Mouse (Mus musculus) yolk sac, embryonic 10.5 days (tissue): ENCODE data around the gene Grk5.
"Not testable (repeated sequence)": the region's sequence is repeated elsewhere in the genome, so short reads cannot be mapped to it uniquely, and the experiment has no call there.

Source experiments
- DNase-seq: peaks from one replicate; pipeline ENCODE4 v3.0.0-alpha.2; 2017; ENCODE audit warnings: low spot score

Gene Grk5

GRCm38 (mm10) chr19:60889714-60890315 lies at the start of gene Grk5:
Gene Grk5 (plus strand): TSS chr19:60889749.
- peak; percentile 92 for DNase-seq

DNA sequence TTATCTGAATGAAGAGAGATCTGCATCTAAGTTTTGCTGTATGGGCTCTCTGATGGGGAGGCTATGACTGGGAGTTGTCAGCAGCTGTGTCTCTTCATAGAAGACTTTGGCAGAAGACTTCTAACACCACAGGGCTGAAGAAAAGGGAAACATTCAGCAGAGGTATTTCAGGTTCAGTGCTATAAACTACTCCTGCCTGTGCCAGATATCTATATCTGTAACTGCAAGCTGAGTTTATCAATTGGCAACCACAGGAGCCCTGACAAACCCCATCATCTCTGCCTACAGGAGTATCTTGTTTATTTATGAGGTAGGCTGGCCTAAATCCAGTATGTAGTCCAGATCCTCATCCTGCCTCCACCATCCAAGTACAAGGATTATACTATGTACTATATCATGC lies 46.2 kb upstream of the Grk5 start:
- no peak for DNase-seq

DNA sequence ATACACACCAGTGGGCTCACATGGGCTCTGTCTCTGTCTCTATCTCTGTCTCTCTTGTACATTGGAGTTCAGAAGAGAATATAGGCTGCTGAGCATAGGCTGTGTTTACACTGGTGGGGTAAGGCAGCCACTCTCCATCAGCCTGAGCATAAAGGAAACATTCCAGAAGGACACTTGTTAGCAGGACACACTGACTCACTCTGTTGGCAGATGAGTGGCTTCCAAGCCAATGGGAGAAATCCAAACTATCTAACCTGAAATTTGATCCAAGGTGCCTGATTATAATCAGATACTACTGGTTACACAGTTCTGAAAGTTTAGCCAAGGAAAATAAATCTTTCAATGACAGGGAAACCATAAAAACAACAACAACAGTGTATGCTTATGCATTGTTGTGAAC lies 43.8 kb upstream of the Grk5 start:
- DNase-seq, result no peak

DNA sequence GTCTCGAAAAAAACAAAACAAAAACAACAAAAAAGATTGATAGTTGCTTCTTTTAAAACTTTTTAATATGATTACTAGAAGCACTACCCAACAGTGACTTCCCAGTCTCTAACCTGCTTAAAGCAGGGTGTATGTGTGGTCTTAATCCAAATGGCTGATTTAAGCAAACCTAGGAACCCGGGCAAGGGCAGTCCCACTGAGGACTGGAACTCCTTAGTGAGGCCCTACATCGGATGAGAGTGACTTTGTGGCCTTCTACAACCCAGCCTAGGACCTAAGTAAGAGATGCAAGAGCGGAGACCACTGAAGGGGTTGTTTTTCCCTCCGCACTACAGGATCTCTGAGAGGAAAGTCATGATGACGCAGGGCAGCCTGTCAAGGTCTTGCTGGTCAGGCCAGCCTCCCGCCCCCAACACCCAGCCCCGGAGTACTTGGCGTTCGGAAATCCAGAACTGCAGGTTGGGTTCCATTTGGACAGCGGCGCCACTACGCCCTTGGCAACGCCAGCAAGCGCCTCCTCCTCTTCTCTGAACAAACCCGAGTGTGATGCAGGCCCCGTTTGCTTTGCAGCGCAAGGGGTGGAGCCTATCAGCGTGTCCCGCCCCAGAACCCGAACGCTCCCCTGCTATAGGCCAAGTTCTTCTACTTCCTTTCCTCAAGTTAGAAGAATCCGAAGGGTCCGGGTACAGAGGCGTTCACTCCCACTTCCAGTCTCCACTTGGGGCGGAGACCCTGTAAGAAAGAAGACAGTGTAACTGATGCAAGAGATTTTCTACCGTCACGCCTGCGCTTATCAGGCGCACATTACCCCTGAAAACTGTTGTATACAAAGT lies 28.5 kb upstream of the Grk5 start, which contains the start of gene Sfxn4:
Gene Sfxn4 (minus strand): TSS at position 612 of the 833 bp plus-strand sequence.
- peak; percentile 93 for DNase-seq

DNA sequence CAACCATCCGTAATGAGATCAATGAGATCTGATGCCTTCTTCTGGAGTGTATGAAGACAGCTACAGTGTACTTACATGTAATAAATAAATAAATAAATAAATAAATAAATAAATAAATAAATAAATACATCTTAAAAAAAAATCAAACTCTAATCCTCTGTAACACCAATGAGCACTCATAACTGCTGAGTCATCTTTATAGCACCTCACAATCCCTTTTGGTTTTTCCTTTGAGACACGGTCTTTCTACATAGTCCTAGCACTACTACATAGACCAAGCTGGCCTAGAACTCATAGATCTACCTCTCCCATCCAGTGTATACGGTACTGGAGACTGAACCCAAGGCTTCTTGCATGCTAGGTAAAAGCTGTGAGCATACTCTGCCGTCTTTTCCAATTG lies 23.4 kb upstream of the Grk5 start:
- DNase-seq, result not testable (repeated sequence)

DNA sequence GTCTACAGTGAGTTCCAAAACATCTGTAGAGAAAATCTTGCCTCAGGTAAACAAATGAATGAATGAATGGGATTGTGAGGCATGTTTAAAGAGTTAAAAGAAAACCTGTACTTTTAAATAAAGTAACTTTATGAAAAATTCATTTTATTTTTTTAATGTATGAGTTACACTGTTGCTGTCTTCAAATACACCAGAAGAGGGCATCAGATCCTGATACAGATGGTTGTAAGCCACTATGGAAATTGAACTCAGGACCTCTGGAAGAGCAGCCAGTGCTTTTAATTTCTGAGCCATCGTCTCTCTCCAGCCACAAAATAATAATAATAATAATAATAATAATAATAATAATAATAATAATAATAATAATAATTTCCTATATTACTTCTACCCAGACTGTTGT lies 19.1 kb upstream of the Grk5 start:
- DNase-seq, result no peak

- DNase-seq, result no peak
Measured at GRCm38 (mm10) chr19:60871366-60871765, 18.2 kb upstream of the Grk5 start.

- no peak for DNase-seq
Measured at GRCm38 (mm10) chr19:60872272-60872671, 17.3 kb upstream of the Grk5 start.

DNA sequence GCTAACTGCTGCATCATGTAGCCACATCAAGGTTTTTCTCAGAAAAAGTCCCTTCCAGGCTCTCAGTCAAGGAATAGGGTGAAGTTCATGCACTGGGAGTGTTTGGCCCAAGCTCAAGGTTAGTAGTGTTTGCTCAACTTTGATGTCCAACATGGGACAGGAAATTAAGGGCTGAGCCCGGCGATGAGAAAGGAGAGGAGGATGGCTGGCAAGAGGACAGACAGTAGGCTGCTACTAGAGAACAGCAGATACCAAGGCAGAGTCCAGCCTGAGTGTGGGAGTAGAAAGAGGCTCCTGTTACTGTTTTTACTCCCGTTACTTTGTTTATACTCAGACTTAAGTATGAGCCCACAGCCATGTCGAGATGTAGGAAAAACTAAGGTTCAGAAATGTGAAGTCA lies 16.0 kb upstream of the Grk5 start:
- DNase-seq, result peak; percentile 25

- DNase-seq, result peak; percentile 97
Measured at GRCm38 (mm10) chr19:60874064-60874694, 15.4 kb upstream of the Grk5 start, which contains the start of gene Prdx3. Gene Prdx3 (minus strand): TSS chr19:60874556.

DNA sequence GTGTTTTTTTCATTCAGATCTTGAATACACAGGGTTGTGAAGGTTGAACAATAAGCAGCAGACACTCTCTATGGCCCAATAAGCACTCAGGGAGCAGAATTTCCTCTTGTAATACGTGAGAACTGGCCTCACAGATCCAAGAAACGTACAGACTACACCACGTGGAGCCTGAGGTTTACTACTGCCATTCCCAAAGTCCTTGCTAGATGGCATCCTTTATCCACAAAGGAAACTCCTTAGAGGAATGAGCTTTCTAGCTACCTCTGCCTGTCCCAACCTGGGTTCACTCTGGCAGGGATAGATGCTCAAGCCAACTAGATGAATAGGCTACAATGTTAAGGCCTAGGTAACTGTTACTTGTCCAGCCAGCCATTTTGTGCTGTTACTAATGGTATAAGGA lies 6.4 kb upstream of the Grk5 start:
- DNase-seq, result no peak

DNA sequence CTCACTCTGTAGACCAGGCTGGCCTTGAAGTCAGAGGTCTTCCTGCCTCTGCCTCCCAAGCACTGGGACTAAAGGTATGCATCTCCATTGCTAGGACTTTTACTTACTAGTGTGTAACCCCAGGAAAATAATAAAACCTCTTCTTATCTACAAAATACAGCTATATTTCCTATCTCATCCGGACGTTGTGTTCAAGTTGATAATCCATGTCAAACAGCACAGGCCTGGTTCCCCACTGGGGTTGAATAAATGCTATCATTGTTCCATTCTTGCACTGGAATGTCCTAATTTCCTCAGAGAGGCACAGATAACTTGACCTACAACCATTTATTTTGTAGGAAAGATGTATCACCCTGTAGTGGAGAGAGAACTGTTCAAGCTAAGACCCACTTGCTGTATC lies 1.9 kb upstream of the Grk5 start:
- DNase-seq, result no peak

GRCm38 (mm10) chr19:60889101-60889713 lies 342 bp upstream of the Grk5 start:
- DNase-seq, result peak; percentile 65

- DNase-seq, result no peak
Measured at GRCm38 (mm10) chr19:60890391-60891122, 1.0 kb downstream of the Grk5 start.

DNA sequence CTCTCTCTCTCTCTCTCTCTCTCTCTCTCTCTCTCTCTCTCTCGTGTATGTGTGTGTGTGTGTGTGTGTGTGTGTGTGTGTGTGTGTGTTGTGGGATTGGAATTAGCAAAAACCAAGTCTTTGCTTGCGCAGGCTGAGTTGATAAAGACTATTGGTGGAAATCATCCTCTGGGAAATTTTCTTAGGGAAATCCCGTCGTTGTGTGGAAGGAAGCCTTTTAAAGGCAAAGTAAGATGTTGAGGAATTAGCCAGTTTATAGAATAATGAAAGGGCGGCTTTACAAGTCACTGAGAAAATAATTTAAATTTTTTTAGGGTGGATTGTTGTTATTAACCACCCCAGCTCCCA lies 1.5 kb downstream of the Grk5 start:
- no peak for DNase-seq

DNA sequence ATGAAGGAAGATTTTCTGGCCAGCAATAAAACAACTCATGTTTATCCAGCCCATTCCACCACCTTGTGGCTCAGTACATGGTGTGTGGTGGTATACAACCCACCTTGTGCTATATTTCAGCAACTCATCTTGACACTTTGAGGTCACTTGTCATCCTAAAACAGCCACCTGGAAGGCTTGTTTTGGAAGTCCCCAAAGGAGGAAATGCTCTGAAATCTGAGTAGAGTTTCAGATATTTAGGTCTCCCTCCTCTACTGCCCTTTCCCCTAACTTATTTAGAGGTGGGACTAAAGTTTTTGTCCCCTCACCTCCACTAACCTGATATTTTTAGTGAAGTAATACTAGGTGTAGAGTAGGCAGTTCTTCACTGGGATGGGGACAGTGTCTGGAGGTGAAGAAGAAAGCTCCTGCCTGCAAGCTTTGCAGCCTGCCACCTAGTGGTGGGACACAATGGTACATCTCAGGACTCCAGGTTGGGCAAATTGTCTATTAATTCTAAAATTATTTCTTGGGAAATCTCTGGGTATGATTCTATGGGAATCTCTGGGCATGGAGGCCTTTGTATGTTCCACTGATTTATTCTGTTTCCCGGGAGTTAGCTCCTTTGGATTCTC lies 2.5 kb downstream of the Grk5 start:
- peak; percentile 32 for DNase-seq

DNA sequence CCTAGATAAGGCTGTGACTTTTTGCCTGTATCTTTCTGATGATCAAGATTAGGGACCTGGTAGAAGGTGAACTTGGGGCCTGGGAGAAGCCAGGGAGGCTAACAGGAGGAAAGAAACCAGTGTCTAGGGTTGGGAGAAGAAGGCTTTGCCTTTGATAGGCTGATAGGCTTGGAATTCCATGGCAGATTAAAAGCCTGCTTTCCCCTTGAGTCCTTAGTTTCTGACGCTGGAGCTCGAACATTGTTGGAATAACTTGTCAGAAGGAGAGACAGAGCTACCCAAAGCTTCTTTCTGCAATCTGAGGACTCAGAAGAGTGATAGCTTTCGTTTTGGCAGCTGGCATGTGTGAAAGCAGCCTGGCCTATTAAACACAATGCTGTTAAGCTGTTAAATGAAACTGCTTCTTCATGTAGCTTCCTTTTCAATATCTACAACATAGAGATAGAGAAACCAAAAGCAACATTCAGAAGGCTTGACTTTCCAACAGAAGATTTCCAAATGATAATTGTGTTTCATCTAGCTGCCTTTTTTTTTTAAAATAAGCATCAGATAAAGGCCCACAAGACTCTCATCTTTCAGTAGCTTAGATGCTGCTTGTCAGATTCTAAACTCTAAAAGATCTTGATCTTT lies 5.8 kb downstream of the Grk5 start:
- DNase-seq, result no peak

GRCm38 (mm10) chr19:60903139-60903538 lies 13.6 kb downstream of the Grk5 start:
- DNase-seq, result no peak

- no peak for DNase-seq
Measured at GRCm38 (mm10) chr19:60903971-60904370, 14.4 kb downstream of the Grk5 start.

DNA sequence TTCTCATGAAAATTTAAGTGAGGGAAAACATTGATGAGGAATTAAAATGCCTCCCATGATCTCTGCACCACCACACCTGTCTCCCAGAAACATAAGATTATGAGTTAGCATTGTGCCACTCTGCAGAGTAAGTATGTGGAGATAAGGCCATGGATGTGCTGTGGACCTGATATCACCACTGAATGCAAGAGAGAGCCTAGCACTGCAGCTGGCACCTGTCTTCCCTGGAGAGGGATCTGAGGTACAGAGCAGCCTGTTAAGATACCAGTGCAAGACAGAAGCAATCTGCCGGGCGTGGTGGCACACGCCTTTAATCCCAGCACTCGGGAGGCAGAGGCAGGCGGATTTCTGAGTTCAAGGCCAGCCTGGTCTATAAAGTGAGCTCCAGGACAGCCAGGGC lies 15.9 kb downstream of the Grk5 start:
- no peak for DNase-seq

- DNase-seq, result no peak
Measured at GRCm38 (mm10) chr19:60910304-60910703, 20.8 kb downstream of the Grk5 start.
